Mouse (Mus musculus) embryo, embryonic 11 days (tissue): ENCODE measurements at regions not wholly inside any gene's neighbourhood (a gene's known extent, or its start where the extent isn't known, plus 50 kb on each side); places are given as distances from the start of the nearest gene placed in this dataset.
A peak's percentile ranks its signal among the peaks of the same experiment; 100 is the strongest.

Experiments used
- DNase-seq: peaks from one replicate; pipeline ENCODE4 v3.0.0-alpha.2; 2015

- peak; percentile 23 for DNase-seq
Observed at GRCm38 (mm10) chr10:110534387-110534786, 78.4 kb upstream of the Nav3 start.

- peak; percentile 21 for DNase-seq
Observed at GRCm38 (mm10) chr10:110542712-110543111, 86.7 kb upstream of the Nav3 start.

- DNase-seq, result no peak
Observed at GRCm38 (mm10) chr10:110548391-110548790, 92.4 kb upstream of the Nav3 start.

GRCm38 (mm10) chr10:110553954-110554353 lies 98.0 kb upstream of the Nav3 start:
- no peak for DNase-seq

- DNase-seq, result no peak
Observed at GRCm38 (mm10) chr10:110556326-110556883, 100.4 kb upstream of the Nav3 start.

GRCm38 (mm10) chr10:110563057-110563456 lies 107.1 kb upstream of the Nav3 start:
- no peak for DNase-seq

GRCm38 (mm10) chr10:110563571-110563970 lies 107.6 kb upstream of the Nav3 start:
- DNase-seq, result no peak

- DNase-seq, result no peak
Observed at GRCm38 (mm10) chr10:110566260-110567050, 110.5 kb upstream of the Nav3 start.

GRCm38 (mm10) chr10:110570465-110570864 lies 114.5 kb upstream of the Nav3 start:
- DNase-seq, result no peak

GRCm38 (mm10) chr10:110571179-110571578 lies 115.2 kb upstream of the Nav3 start:
- DNase-seq, result no peak

- DNase-seq, result no peak
Observed at GRCm38 (mm10) chr10:110573530-110573929, 117.5 kb upstream of the Nav3 start.

GRCm38 (mm10) chr10:110586029-110586428 lies 130.0 kb upstream of the Nav3 start:
- DNase-seq, result peak; percentile 54

GRCm38 (mm10) chr10:110586507-110586906 lies 130.5 kb upstream of the Nav3 start:
- DNase-seq, result no peak

- DNase-seq, result peak; percentile 13
Observed at GRCm38 (mm10) chr10:110587529-110587928, 131.5 kb upstream of the Nav3 start.

- peak; percentile 10 for DNase-seq
Observed at GRCm38 (mm10) chr10:110600352-110600853, 144.4 kb upstream of the Nav3 start.

GRCm38 (mm10) chr10:110610336-110610735 lies 134.9 kb upstream of the E2f7 start:
- no peak for DNase-seq

- no peak for DNase-seq
Observed at GRCm38 (mm10) chr10:110617004-110617403, 128.2 kb upstream of the E2f7 start.

- DNase-seq, result no peak
Observed at GRCm38 (mm10) chr10:110619193-110619592, 126.0 kb upstream of the E2f7 start.

GRCm38 (mm10) chr10:110625644-110626043 lies 119.6 kb upstream of the E2f7 start:
- no peak for DNase-seq

- DNase-seq, result peak; percentile 48
Observed at GRCm38 (mm10) chr10:110640406-110640805, 104.8 kb upstream of the E2f7 start.

- DNase-seq, result peak; percentile 50
Observed at GRCm38 (mm10) chr10:110642065-110642690, 103.1 kb upstream of the E2f7 start.

- no peak for DNase-seq
Observed at GRCm38 (mm10) chr10:110647603-110648002, 97.6 kb upstream of the E2f7 start.

- DNase-seq, result no peak
Observed at GRCm38 (mm10) chr10:110650107-110650506, 95.1 kb upstream of the E2f7 start.

GRCm38 (mm10) chr10:110650851-110651250 lies 94.4 kb upstream of the E2f7 start:
- DNase-seq, result no peak
